Mouse (Mus musculus): ENCODE data around the gene Unc5c.

Gene Unc5c

GRCm38 (mm10) chr3:141509772-141510171 lies 44.8 kb downstream of the Unc5c start:
- no peak for DNase-seq (ENCODE audit: low read depth, low spot score)

GRCm38 (mm10) chr3:141511253-141512038 lies 46.4 kb downstream of the Unc5c start:
- no peak for DNase-seq (ENCODE audit: low read depth, low spot score)

- no peak for DNase-seq (ENCODE audit: low read depth, low spot score)
Measured at GRCm38 (mm10) chr3:141528751-141529150, 63.7 kb downstream of the Unc5c start.

DNA sequence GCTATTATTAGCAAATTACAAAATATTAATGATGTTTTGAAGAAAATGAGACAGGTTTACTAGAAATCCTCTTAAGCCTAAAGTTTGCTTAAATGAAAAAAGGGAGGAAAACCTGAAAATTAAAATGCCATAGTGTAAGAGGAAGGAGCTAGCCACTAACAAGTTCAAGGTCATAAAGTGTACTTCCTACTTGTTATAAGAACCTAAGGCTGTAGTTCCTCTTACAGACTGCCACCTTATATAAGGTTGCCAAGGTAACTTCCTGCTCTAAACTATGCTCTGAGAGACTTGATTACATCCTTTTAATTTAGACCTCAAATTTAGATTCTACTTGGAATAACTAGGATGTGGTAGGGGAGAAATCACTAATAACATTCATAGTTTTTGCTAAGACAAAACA lies 64.6 kb downstream of the Unc5c start:
- no peak for DNase-seq (ENCODE audit: low read depth, low spot score)

GRCm38 (mm10) chr3:141533861-141534260 lies 68.8 kb downstream of the Unc5c start:
- DNase-seq (ENCODE audit: low read depth, low spot score), result no peak

GRCm38 (mm10) chr3:141536857-141537256 lies 71.8 kb downstream of the Unc5c start:
- no peak for DNase-seq (ENCODE audit: low read depth, low spot score)

- DNase-seq (ENCODE audit: low read depth, low spot score), result no peak
Measured at GRCm38 (mm10) chr3:141538120-141538519, 73.1 kb downstream of the Unc5c start.

- DNase-seq (ENCODE audit: low read depth, low spot score), result no peak
Measured at GRCm38 (mm10) chr3:141540749-141541148, 75.7 kb downstream of the Unc5c start.

GRCm38 (mm10) chr3:141547341-141547814 lies 82.4 kb downstream of the Unc5c start:
- DNase-seq (ENCODE audit: low read depth, low spot score), result peak; percentile 17

- DNase-seq (ENCODE audit: low read depth, low spot score), result no peak
Measured at GRCm38 (mm10) chr3:141549661-141550060, 84.6 kb downstream of the Unc5c start.

DNA sequence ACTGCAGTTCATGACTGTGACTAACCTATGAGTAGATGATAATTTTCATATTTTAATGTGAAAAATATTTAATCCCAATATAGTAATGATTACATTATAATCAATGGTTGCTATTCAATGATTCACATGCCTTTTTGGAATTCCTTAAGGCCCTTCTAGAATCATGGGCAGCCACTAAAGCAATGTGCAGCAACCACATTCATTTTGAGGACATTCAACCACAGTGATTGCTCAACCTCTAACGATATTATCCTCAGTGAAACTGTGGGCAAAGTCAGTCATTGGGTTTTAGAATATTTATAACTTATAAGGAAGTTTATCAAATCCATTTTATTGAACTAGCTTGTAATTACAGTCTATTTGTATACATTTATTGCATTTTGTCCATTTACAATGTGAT lies 87.9 kb downstream of the Unc5c start:
- DNase-seq (ENCODE audit: low read depth, low spot score), result no peak

- no peak for DNase-seq (ENCODE audit: low read depth, low spot score)
Measured at GRCm38 (mm10) chr3:141557072-141557471, 92.1 kb downstream of the Unc5c start.

GRCm38 (mm10) chr3:141575076-141575688 lies 110.2 kb downstream of the Unc5c start:
- DNase-seq (ENCODE audit: low read depth, low spot score), result no peak

GRCm38 (mm10) chr3:141577382-141577781 lies 112.4 kb downstream of the Unc5c start:
- DNase-seq (ENCODE audit: low read depth, low spot score), result no peak

DNA sequence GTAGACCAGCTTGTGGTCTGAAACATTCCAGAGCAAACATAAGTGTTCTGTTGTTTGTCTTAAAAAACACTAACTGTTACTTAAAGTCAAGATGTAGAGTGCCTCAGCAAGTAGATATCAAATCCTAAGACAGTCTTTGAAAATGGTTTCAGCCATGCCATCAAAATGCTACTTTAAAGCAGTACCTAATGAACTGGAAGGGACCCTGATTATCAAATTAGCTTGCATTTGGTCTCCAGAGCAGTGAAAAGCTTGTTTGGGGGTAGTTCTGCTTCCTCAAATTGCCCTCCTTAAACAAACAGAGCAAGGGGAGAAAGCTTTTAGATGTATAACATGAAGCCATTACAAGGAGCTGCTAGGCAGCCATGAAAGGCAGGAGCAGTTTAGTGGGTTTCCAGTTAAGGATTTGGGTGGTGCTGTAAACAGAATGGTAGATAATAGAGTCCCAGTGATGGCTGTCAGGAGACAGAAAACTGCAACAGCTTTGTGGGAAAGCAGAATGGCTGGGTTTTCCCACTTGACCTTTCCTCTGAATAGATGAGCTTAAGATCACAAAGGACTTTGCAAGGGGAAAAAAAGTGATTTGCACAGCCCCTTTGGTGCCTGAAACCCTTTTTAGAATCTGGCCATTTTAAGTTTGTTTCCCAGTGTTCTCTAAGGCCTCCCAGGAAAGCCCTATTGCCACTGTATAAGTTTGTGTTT lies 116.3 kb downstream of the Unc5c start:
- no peak for DNase-seq (ENCODE audit: low read depth, low spot score)

GRCm38 (mm10) chr3:141581892-141582214 lies 116.8 kb downstream of the Unc5c start:
- DNase-seq (ENCODE audit: low read depth, low spot score), result no peak

DNA sequence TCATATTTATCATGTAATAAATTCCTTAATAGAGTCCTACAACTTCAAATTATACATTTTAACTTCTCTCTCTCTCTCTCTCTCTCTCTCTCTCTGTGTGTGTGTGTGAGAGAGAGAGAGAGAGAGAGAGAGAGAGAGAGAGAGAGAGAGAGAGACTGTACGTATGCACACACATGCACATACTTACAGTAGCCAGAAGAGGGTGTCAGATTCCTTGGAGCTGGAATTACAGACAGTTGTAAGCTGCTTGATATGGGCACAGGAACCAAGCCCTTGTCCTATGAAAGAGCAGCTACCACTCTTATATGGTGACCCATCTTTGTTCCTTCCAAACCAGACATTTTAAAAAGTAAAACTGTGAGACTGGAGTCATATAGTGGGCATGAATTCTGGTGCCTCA lies 118.2 kb downstream of the Unc5c start:
- no peak for DNase-seq (ENCODE audit: low read depth, low spot score)

DNA sequence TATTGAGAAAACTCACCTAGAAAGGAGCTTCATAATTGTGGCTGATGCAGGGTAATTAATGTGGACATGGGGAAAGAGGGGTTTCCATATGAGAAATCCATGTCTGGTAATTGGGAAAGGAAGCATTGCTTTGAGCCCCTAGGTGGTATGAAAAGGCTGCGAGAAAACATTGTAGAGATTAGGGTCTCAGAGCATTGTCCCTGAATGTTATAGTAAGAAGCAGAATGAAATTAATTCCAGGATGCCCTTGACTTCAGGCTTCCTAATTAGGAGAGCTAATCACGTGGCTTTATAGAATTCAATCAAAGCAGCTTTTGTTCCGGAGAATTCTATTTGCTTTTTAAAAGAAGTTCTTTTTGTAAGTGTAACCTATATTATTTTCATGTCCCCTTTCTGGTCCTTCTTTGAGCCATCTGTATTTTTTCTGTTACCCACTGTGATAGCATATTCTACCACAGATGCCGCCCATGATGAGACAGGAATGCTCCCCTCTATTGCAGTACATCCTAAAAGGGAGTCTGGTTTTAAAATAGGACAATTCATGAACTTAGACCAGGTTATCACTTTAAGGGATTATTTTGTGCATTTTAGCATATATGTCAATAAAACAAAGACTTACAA lies 124.5 kb downstream of the Unc5c start:
- no peak for DNase-seq (ENCODE audit: low read depth, low spot score)

- no peak for DNase-seq (ENCODE audit: low read depth, low spot score)
Measured at GRCm38 (mm10) chr3:141593249-141593648, 128.2 kb downstream of the Unc5c start.

DNA sequence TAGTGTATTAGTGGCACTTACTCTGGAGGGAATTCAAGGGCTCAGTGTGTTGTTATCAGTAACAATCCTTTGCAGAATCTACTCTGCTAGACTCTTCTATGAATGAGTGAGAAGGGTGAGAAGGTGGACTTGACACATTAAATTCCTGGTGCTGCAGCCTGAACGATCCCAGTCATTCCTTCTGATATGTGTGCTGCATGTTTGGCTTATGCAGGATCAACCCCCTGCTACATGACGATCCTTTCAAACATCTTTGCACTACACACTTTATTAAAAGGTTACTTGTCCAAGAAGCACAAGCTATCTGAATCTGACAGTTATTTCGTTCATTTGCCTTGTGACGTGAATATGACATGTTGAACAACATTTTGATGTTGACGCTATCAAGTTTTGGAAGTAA lies 129.1 kb downstream of the Unc5c start:
- no peak for DNase-seq (ENCODE audit: low read depth, low spot score)

- DNase-seq (ENCODE audit: low read depth, low spot score), result no peak
Measured at GRCm38 (mm10) chr3:141595073-141595472, 130.1 kb downstream of the Unc5c start.

DNA sequence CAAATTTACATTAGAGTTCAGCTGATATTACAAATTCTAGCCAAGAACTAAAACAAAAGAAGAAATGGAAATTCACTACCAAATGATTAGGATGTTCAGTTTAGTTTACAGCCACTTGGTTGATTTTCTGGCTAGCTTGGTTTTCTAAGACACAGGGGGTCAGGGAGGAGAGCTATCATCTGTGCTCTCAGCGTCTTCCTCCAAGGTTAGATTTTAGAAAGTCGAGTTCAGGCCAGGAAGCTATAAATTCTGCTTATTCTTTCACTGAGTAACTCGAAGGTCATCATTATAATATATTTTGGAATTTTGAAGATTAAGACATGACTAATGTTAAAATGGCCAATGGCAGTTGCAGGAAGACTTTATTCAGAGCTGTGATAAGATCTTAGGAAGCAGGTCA lies 131.4 kb downstream of the Unc5c start:
- DNase-seq (ENCODE audit: low read depth, low spot score), result no peak

Measured in embryo, embryonic 11.5 days (tissue).